Mouse (Mus musculus) left cerebral cortex, adult 2 months (tissue): ENCODE measurements at regions not wholly inside any gene's neighbourhood (a gene's known extent, or its start where the extent isn't known, plus 50 kb on each side); places are given as distances from the start of the nearest gene placed in this dataset.

ENCODE experiments used
- DNase-seq, 2 experiments: peaks; one replicate each; pipeline ENCODE4 v3.0.0; 2021 to 2022; ENCODE audit warnings: low spot score in 2 of 2, mixed read lengths in 1 of 2; ENCODE audit errors: extremely low spot score in 1 of 2
- H3K27ac ChIP-seq: fragments of 200-600 bp; 2 replicates; pipeline ENCODE4 v1.8.1; 2022
- H3K4me3 ChIP-seq: fragments of 200-600 bp; 2 replicates; pipeline ENCODE4 v1.8.1; 2022
- CTCF ChIP-seq: fragments of 200-600 bp; IDR thresholded peaks from 2 replicates; pipeline ENCODE4 v1.8.1; 2022; ENCODE audit warnings: antibody characterized with exemption, mild to moderate bottlenecking, moderate library complexity
- intact Hi-C: fragments of 180-260 bp; cut with DNase I; formaldehyde crosslinking; loops from one replicate; pipeline ENCODE4 v1.15.1; 2025

DNA sequence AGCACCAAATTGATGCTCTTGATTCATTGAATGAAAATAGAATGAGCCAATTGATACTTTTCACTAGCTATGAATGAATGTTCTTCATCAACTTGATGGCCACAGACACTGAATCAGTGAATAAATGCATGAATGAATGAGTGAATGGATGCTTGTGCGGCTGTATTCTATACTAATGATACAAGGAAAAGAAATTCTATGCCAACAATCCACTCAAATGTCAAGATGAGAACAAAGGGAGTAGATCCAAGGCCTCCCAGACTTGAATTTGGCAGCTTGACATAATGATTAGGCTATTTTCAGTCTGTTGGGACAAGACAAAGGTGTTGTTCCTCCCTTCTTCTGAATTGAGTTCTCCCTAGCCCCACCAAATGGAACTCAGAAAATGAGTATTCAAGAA, 393.1 kb downstream of the Btg1 start:
- no peak for TF ChIP-seq CTCF
- Histone ChIP-seq H3K27ac (no peak overlapping the region), H3K4me3 (no peak overlapping the region)
- intact Hi-C loops = no loop called here
- DNase-seq = no peak

DNA sequence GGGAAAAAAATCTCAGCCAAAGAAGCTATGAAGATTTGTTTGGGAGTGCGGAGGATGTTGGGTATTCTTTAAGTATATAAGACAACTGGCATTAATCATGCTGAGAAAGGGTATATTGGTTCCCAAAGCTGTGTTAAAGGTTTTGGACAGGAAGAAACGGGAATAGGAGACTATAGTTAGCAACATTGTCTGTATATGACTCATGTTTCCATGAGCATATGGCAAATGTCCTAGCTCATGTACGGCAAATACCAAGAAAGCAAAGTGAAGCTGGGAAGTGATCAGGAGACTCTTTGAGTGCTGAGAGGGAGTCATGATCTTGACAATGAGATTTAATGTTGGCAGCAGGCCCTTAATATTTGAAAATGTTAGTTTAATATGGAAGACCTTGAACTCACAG, 401.8 kb downstream of the Btg1 start:
- H3K4me3 ChIP-seq = no peak overlapping the region
- H3K27ac ChIP-seq = no peak overlapping the region
- intact Hi-C loops = no loop called here
- no peak for TF ChIP-seq CTCF
- no peak for DNase-seq

DNA sequence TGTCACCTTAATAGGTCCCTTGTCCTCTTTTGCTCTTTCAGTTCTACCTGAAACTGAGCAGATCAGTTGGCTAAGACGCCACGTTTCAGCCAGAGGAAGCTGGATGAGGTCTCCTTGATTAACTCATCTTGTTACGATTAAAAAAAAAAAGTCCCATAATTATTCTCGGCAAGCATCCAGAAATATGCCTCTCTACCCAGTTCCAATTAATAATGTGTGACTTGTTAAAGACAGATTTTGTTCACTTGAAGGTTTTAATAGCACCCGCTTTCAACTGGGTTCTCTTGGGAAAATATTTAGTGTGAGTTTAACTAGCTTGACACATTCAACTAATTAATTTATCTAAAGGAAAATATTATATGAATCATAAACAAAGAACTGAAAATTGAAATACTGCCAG, 412.0 kb downstream of the Btg1 start:
- intact Hi-C loops = no loop called here
- no peak for DNase-seq
- no peak overlapping the region for H3K4me3 ChIP-seq
- TF ChIP-seq CTCF = no peak
- H3K27ac ChIP-seq = no peak overlapping the region

DNA sequence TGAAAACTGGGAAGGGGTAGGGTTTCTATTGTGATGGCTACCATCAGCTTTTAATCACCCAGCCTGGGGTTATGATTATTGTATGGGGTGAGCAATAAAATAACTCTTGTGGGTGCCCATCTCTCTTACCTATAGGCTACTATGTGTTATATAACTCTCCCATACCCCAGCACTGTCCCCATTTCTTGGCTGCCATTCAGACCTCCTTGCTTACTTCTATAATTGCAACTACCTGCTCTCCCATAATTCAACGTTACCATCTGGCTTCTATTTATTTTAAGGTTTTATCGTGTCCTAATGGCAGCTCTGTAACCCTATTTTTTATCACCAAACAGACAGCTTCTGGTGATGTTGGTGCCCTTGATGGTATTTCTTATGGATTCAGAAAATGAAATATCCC, 414.2 kb downstream of the Btg1 start:
- no peak overlapping the region for H3K27ac ChIP-seq
- H3K4me3 ChIP-seq = no peak overlapping the region
- no peak for DNase-seq
- no peak for TF ChIP-seq CTCF
- intact Hi-C loops = no loop called here

DNA sequence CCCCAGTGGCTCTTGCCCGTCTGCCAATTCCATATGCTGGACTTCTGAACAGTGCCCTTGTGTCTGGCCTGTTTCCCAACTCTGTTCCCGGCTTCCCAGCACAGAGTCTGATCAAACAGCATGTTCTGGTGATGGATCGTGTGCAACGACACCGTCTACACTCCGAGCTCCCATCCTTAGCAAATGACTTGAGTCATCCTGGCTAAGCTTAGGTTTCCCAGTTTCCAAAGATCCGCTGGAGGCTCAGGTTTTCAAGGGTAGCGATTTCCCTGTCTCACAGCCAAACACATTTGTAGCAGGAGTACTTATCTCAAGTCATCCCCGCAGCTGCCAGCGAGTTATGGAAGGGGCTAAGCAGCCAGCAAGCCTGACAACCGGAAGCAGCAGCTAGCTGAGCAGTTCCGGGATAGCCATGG, 418.6 kb downstream of the Btg1 start:
- intact Hi-C loops = no loop called here
- TF ChIP-seq CTCF = no peak
- DNase-seq = peak in 1 of 2 experiments; percentile 10
- no peak overlapping the region for H3K27ac ChIP-seq
- no peak overlapping the region for H3K4me3 ChIP-seq

DNA sequence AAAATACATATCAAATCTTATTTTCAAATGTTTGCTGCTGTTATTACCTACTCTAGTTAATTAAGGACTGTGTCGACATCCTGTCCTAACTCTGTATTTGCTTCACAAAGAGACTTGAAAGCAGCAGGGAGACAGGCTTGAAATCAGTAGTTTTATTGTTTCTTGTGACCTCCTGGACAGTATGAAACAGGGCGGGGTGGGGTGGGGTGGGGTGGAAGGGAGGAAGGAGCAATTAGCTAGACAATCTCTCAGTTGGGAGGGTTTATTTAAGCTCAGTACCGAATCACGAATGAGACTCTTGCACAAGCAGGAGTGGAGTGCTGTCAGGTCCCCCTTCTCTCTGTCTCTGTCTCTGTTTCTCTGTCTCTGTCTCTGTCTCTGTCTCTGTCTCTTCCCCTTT, 421.2 kb downstream of the Btg1 start:
- Histone ChIP-seq H3K4me3 (no peak overlapping the region), H3K27ac (no peak overlapping the region)
- no peak for DNase-seq
- intact Hi-C loops = no loop called here
- no peak for TF ChIP-seq CTCF

DNA sequence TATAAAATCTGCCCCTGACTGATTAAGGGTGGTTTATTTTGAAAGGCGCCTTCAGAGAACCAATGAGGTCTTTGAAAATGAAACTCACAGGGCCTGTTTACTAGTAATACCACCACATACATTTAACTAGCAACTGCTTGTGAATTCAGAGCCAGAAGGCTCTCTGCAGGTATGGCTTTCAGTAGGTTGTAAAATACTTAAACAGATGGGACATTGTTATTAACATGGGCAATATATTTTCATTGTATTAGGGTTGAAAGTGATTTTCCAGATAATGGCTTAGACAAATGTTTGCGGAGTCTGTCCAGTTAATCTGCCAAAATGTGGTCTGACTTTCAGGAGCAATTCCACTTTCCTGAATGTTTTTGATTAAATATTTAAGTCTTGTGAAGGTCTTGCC, 430.8 kb downstream of the Btg1 start:
- intact Hi-C loops = no loop called here

DNA sequence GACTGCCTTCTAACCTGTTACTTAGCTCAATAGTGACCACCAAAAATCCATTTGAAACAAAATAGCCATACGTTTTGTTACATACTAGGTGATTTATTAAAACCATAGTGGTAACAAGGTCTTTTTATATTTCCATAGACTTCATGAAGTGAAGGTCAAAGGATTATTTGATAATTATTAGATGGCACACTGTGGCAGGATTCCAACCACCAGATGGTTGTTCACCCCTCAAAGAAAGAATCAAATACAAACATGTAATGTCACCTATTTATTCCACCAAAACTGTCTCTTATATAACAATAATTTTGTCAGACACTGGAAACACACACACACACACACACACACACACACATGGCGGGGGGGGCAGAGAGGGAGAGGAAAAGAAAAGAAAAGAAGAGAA, 431.2 kb downstream of the Btg1 start:
- intact Hi-C loops = no loop called here
- Histone ChIP-seq H3K4me3 (no peak overlapping the region), H3K27ac (no peak overlapping the region)
- no peak for TF ChIP-seq CTCF
- DNase-seq = no peak

More for the DNA sequence above, 430.8 kb downstream of the Btg1 start:
- no peak for TF ChIP-seq CTCF
- Histone ChIP-seq H3K4me3 (no peak overlapping the region), H3K27ac (no peak overlapping the region)
- DNase-seq = no peak

DNA sequence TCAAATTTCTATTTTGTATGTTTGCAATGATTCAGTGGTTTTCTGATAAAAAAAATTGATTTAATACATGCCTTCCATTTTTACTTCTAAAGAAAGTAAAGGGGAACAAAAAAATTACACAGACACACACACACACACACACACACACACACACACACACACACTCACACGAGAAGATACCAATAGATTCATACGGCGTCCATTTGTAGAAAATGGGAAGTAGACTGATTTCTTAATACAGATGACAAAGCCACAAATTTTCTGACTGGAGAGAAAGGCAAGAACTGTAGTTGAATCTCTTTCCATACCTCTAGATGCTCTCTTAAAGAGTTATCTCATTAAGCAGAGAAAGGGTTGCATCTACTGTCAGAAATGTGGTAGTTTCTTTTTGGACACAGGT, 424.9 kb upstream of the Dcn start:
- Histone ChIP-seq H3K4me3 (no peak overlapping the region), H3K27ac (no peak overlapping the region)
- intact Hi-C loops = no loop called here
- no peak for DNase-seq
- TF ChIP-seq CTCF = no peak

DNA sequence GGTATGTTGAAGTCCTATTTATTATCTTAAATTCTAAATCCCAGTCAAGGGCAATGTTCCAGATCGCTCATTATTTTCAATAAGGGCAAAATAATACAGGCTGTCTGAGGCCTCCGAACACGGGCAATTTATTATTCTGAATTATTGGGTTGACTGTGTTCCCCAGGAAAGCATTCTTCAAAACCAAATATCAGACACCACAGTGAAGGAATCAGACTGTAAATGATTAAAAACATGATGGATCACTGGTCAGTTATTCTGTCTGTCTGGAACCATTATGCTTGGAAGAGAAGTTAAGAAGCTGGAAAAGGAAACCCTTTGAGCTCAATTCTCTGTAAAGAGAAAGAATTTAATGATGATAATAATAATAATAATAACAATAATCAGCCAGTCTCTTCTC, 417.4 kb upstream of the Dcn start:
- no peak for DNase-seq
- intact Hi-C loops = no loop called here
- H3K27ac ChIP-seq = no peak overlapping the region
- TF ChIP-seq CTCF = no peak
- H3K4me3 ChIP-seq = no peak overlapping the region

DNA sequence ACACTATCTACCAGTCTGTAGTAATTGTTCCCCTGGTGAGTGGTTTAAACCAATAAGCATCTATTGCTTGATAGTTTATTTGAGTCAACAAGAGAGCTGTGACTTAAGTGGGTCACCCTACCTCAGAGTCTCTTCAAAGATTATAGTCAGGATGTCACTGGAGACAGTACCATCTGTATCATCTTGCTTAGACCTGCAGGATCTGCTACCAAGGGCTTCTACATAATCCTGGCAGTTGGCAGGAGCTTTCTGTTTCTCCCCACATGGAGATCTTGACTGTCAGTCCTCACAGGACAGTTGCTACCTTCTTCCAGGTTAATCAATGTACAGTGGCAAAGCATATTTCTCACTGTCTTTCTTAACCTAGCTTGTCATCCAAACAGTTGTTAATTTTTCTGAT, 414.9 kb upstream of the Dcn start:
- H3K27ac ChIP-seq = no peak overlapping the region
- no peak for DNase-seq
- H3K4me3 ChIP-seq = no peak overlapping the region
- no peak for TF ChIP-seq CTCF
- intact Hi-C loops = no loop called here

DNA sequence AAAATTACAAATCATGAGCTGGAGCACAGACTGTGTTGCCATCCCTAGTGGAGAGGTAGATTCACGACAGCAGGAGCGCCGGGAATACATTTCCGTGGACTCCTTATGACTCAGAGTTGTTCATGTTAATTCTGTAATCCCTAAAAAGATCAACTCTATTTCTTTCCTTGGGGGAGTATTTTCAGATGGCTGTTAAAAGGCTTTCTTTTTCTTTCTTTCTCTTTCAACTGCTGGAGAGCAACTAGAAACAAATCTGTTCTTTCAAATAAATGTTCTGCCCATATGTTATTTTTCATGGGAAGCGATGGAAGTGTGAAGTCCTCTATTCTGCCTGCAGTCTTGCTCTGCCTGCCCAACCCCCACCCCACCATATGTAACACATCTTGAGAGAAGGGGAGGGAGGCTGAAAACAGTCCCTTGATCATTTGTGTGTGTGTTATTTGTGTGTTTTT, 401.4 kb upstream of the Dcn start:
- intact Hi-C loops = loop anchor here (1.0 to 10.0 kb wide), 6 partner anchors 81 to 743 kb away; partner anchors contain the start of gene Btg1
- no peak overlapping the region for H3K27ac ChIP-seq
- no peak overlapping the region for H3K4me3 ChIP-seq
- DNase-seq = peak; percentile 23 to 63
- peak; percentile 41 for TF ChIP-seq CTCF

DNA sequence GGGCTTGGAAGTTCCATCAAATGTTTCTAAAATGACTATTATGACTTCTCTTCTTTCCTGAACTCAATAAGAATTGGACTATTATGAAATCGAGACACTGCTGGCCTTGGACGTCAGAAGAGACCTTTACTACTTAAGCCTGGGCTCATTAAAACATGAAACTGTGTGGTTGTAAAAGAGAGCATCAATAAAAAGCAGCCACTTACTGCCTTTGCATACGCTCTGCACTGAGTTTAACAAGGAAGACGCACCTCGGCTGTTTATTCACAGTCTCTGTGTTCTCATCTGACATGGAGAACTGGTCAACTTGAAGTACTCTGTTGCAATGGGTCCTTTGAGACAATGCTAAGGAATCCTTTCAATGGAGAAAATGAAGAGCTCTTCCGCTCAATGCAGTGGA, 399.8 kb upstream of the Dcn start:
- DNase-seq = no peak
- H3K27ac ChIP-seq = no peak overlapping the region
- no peak for TF ChIP-seq CTCF
- intact Hi-C loops = loop anchor here (2.0 to 10.0 kb wide), 5 partner anchors 79 to 745 kb away; partner anchors contain the start of gene Btg1
- no peak overlapping the region for H3K4me3 ChIP-seq

DNA sequence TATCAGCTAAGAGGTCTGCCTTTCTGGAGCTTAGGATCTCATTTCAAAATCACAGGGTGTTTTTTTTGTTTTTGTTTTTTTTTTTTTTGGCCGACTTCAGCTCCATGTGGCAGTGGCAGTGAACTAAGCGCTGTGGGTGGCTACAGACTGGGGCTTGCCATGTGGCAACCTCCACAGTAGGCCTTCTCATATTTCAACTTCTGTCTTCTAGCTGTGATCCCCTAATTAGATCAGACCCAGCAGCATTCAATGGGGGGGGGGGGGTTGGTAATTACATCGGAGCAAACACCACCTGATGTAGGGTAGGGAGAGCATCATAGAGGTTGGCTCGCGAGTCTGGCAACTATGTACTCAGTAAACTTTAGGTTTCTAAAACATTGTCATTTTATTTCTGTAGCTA, 392.1 kb upstream of the Dcn start:
- intact Hi-C loops = no loop called here
- H3K4me3 ChIP-seq = no peak overlapping the region
- no peak for DNase-seq
- no peak overlapping the region for H3K27ac ChIP-seq
- no peak for TF ChIP-seq CTCF
